Mouse (Mus musculus): ENCODE measurements around the gene Dus4l. TPM values are rescaled to one million over a fixed set of nuclear protein-coding genes. Genes with fewer than 3 reads are reported as not detected.
"Not testable (repeated sequence)": the region's sequence is repeated elsewhere in the genome, so short reads cannot be mapped to it uniquely, and the experiment has no call there.

Gene Dus4l
- total RNA-seq (2014; fragmentation: Nextera tagmentation) (11.7 and 15.3 TPM in 2 replicates), total RNA-seq (2017) (19.3 and 54.4 TPM in 2 replicates)

- ATAC-seq (replicated peaks; ENCODE audit: low FRiP score, low TSS enrichment, poor library complexity, severe bottlenecking): peak; percentile 96
These were observed at the start of gene Dus4l, which contains the start of gene Cog5 for GRCm38 (mm10) chr12:31654197-31654964. TSS of gene Dus4l (minus strand) at chr12:31654826. TSS of gene Cog5 (plus strand) at chr12:31654869.

GRCm38 (mm10) chr12:31703904-31704303 is 49.3 kb upstream of the Dus4l start:
- no peak for ATAC-seq (replicated peaks; ENCODE audit: low FRiP score, low TSS enrichment, poor library complexity, severe bottlenecking)

- no peak for ATAC-seq (replicated peaks; ENCODE audit: low FRiP score, low TSS enrichment, poor library complexity, severe bottlenecking)
These were observed 46.8 kb upstream of the Dus4l start for GRCm38 (mm10) chr12:31701411-31701810.

GRCm38 (mm10) chr12:31700623-31701347 is 46.2 kb upstream of the Dus4l start:
- no peak for ATAC-seq (replicated peaks; ENCODE audit: low FRiP score, low TSS enrichment, poor library complexity, severe bottlenecking)

GRCm38 (mm10) chr12:31693278-31693677 is 38.7 kb upstream of the Dus4l start:
- ATAC-seq (replicated peaks; ENCODE audit: low FRiP score, low TSS enrichment, poor library complexity, severe bottlenecking): peak; percentile 52; the same call in 1 of the 2 replicates

GRCm38 (mm10) chr12:31686679-31687078 is 32.1 kb upstream of the Dus4l start:
- no peak for ATAC-seq (replicated peaks; ENCODE audit: low FRiP score, low TSS enrichment, poor library complexity, severe bottlenecking)

- ATAC-seq (replicated peaks; ENCODE audit: low FRiP score, low TSS enrichment, poor library complexity, severe bottlenecking): no peak
These were observed 12.6 kb upstream of the Dus4l start for GRCm38 (mm10) chr12:31667187-31667586.

GRCm38 (mm10) chr12:31665999-31666398 is 11.4 kb upstream of the Dus4l start:
- ATAC-seq (replicated peaks; ENCODE audit: low FRiP score, low TSS enrichment, poor library complexity, severe bottlenecking): no peak

- no peak for ATAC-seq (replicated peaks; ENCODE audit: low FRiP score, low TSS enrichment, poor library complexity, severe bottlenecking)
These were observed 2.2 kb upstream of the Dus4l start for GRCm38 (mm10) chr12:31656841-31657240.

GRCm38 (mm10) chr12:31654965-31655477 is 395 bp upstream of the Dus4l start:
- peak; percentile 70 for ATAC-seq (replicated peaks; ENCODE audit: low FRiP score, low TSS enrichment, poor library complexity, severe bottlenecking)

GRCm38 (mm10) chr12:31653611-31654010 is 1.0 kb downstream of the Dus4l start:
- ATAC-seq (replicated peaks; ENCODE audit: low FRiP score, low TSS enrichment, poor library complexity, severe bottlenecking): no peak

- peak; percentile 2; the same call in 1 of the 2 replicates for ATAC-seq (replicated peaks; ENCODE audit: low FRiP score, low TSS enrichment, poor library complexity, severe bottlenecking)
These were observed 19.4 kb downstream of the Dus4l start for GRCm38 (mm10) chr12:31635240-31635607.

- peak; percentile 89 for ATAC-seq (replicated peaks; ENCODE audit: low FRiP score, low TSS enrichment, poor library complexity, severe bottlenecking)
These were observed 20.0 kb downstream of the Dus4l start, which contains the start of gene Bcap29 for GRCm38 (mm10) chr12:31634343-31635239. TSS of gene Bcap29 (minus strand) at chr12:31634658.

GRCm38 (mm10) chr12:31633970-31634342 is 20.7 kb downstream of the Dus4l start:
- peak; percentile 24 for ATAC-seq (replicated peaks; ENCODE audit: low FRiP score, low TSS enrichment, poor library complexity, severe bottlenecking)

GRCm38 (mm10) chr12:31628396-31628795 is 26.2 kb downstream of the Dus4l start:
- ATAC-seq (replicated peaks; ENCODE audit: low FRiP score, low TSS enrichment, poor library complexity, severe bottlenecking): not testable (repeated sequence)

- no peak for ATAC-seq (replicated peaks; ENCODE audit: low FRiP score, low TSS enrichment, poor library complexity, severe bottlenecking)
These were observed 29.6 kb downstream of the Dus4l start for GRCm38 (mm10) chr12:31625016-31625415.

- ATAC-seq (replicated peaks; ENCODE audit: low FRiP score, low TSS enrichment, poor library complexity, severe bottlenecking): no peak
These were observed 34.5 kb downstream of the Dus4l start for GRCm38 (mm10) chr12:31620106-31620505.

GRCm38 (mm10) chr12:31613353-31613752 is 41.3 kb downstream of the Dus4l start:
- ATAC-seq (replicated peaks; ENCODE audit: low FRiP score, low TSS enrichment, poor library complexity, severe bottlenecking): no peak

- ATAC-seq (replicated peaks; ENCODE audit: low FRiP score, low TSS enrichment, poor library complexity, severe bottlenecking): no peak
These were observed 46.5 kb downstream of the Dus4l start for GRCm38 (mm10) chr12:31608138-31608537.

Measured in megakaryocyte-erythroid progenitor cell, adult 5-6 weeks (primary cell).